In the genomic region with DNA sequence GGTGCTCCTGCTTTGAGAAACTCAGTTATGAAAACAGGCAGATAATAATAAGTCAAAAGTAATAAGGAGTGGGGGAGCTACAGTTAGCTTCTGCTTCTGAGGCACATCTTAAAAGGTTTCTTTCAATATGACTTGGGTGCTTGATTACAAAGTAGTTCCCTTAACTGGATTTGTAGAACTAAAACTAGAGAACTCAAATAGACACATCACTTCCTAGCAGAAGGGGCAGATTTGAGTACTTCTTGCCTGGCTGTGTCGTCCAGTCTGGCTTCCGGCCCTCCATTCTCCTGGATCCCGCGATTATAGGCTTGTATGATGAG, we compare ENCODE assay signal across 8 mouse cellular contexts. TPM values are rescaled to one million over a fixed set of nuclear protein-coding genes. Genes with fewer than 3 reads are reported as not detected.
DNase-seq lines count a peak whose midpoint lies in the region; ATAC-seq and TF ChIP-seq lines count a peak whose summit lies in the region.

No protein-coding gene starts in this region.

- ATAC-seq in hindbrain, embryonic 13.5 days (ENCODE audit: low FRiP score): no peak

- TF ChIP-seq POLR2A in ES-Bruce4 (IDR thresholded peaks at IDR 0.05; ENCODE audit: insufficient read depth, low read length): no peak

- H3K4me3 ChIP-seq in heart, embryonic 10.5 days: peak overlapping the region; percentile 71
- peak overlapping the region; percentile 6; the same call in 1 of the 2 replicates for H3K4me3 ChIP-seq in ES-Bruce4 (ENCODE audit: low read depth, low read length)
- H3K4me3 ChIP-seq in hindbrain, embryonic 13.5 days: peak overlapping the region; percentile 58
- peak overlapping the region; percentile 71 for H3K4me3 ChIP-seq in midbrain, embryonic 10.5 days

- H3K27me3 ChIP-seq in heart, embryonic 10.5 days (ENCODE audit: insufficient read depth, poor library complexity, severe bottlenecking): peaks cover 20% of the 10 kb centered on the region; the same call in 1 of the 2 replicates
- H3K27me3 ChIP-seq in ES-Bruce4 (ENCODE audit: control insufficient read depth, insufficient read depth, low read length, poor library complexity, severe bottlenecking): peaks cover 8% of the 10 kb centered on the region
- peaks cover 11% of the 10 kb centered on the region for H3K27me3 ChIP-seq in hindbrain, embryonic 13.5 days
- H3K27me3 ChIP-seq in midbrain, embryonic 10.5 days (ENCODE audit: low read depth, poor library complexity, severe bottlenecking): peaks cover 31% of the 10 kb centered on the region

- 79% methylated on average over 4 of the region's 4 CpGs for whole genome bisulfite sequencing in heart, embryonic 10.5 days
- 90% methylated on average over 4 of the region's 4 CpGs for WGBS in hindbrain, embryonic 13.5 days
- 87% methylated on average over 4 of the region's 4 CpGs for WGBS in midbrain, embryonic 10.5 days

- H3K27ac ChIP-seq in heart, embryonic 10.5 days: no peak overlapping the region
- H3K27ac ChIP-seq in ES-Bruce4 (ENCODE audit: insufficient read depth, low read length): no peak overlapping the region
- H3K27ac ChIP-seq in hindbrain, embryonic 13.5 days: no peak overlapping the region
- H3K27ac ChIP-seq in midbrain, embryonic 10.5 days (replicated peaks): peak overlapping the region; percentile 83; the same call in 1 of the 2 replicates

- H3K4me1 ChIP-seq in heart, embryonic 10.5 days: peaks cover 7% of the 10 kb centered on the region; the same call in 1 of the 2 replicates
- H3K4me1 ChIP-seq in ES-Bruce4 (ENCODE audit: control insufficient read depth, insufficient read depth, low read length): no peaks in the 10 kb centered on the region
- H3K4me1 ChIP-seq in hindbrain, embryonic 13.5 days (replicated peaks): no peaks in the 10 kb centered on the region; the same call in 1 of the 2 replicates
- peaks cover 13% of the 10 kb centered on the region for H3K4me1 ChIP-seq in midbrain, embryonic 10.5 days

- peak overlapping the region; percentile 4; the same call in 1 of the 2 replicates for H3K9ac ChIP-seq in ES-Bruce4 (ENCODE audit: low read depth, poor library complexity, severe bottlenecking)
- no peak overlapping the region for H3K9ac ChIP-seq in hindbrain, embryonic 13.5 days

- no peak for TF ChIP-seq EP300 in ES-Bruce4 (IDR thresholded peaks at IDR 0.05; ENCODE audit: insufficient read depth, low read depth, low read length)

- H3K9me3 ChIP-seq in heart, embryonic 10.5 days: no peaks in the 10 kb centered on the region
- H3K9me3 ChIP-seq in ES-Bruce4 (replicated peaks; ENCODE audit: control insufficient read depth, insufficient read depth, low read length, poor library complexity, severe bottlenecking): no peaks in the 10 kb centered on the region
- H3K9me3 ChIP-seq in hindbrain, embryonic 13.5 days: no peaks in the 10 kb centered on the region
- no peaks in the 10 kb centered on the region for H3K9me3 ChIP-seq in midbrain, embryonic 10.5 days (replicated peaks)

- no peaks in the 10 kb centered on the region for H3K36me3 ChIP-seq in heart, embryonic 10.5 days
- no peaks in the 10 kb centered on the region for H3K36me3 ChIP-seq in ES-Bruce4 (ENCODE audit: control insufficient read depth, insufficient read depth, low read length, poor library complexity, severe bottlenecking)
- H3K36me3 ChIP-seq in hindbrain, embryonic 13.5 days: no peaks in the 10 kb centered on the region
- H3K36me3 ChIP-seq in midbrain, embryonic 10.5 days: no peaks in the 10 kb centered on the region

- no peak for TF ChIP-seq CTCF in ES-Bruce4 (IDR thresholded peaks at IDR 0.05; ENCODE audit: low read depth, low read length)

- peak overlapping the region; percentile 83 for H3K4me2 ChIP-seq in hindbrain, embryonic 13.5 days

- DNase-seq in heart, embryonic 10.5 days (ENCODE audit: low spot score): no peak
- DNase-seq in heart, adult 18-20 months: no peak
- DNase-seq in midbrain, embryonic 10.5 days (ENCODE audit: low spot score): no peak
- DNase-seq in c-Kit-positive CD71-positive TER-119-positive erythroid progenitor cells, embryonic 14.5 days (ENCODE audit: low spot score): no peak
- no peak for DNase-seq in testis, postnatal 10 days (ENCODE audit: low spot score)
- DNase-seq in urinary bladder, adult 18-20 months (ENCODE audit: low spot score in 2 of 2): no peak

RNA-seq across cellular contexts. Expression of a gene that starts 0.5 kb away (rescaled TPM):
- polyA plus RNA-seq in heart, embryonic 10.5 days (2016; fragmentation: Nextera tagmentation; extraction: Ambion mirVana): 19.3 and 30.1 TPM in 2 replicates
- 1 to 10 TPM; 3.1 to 3.2 TPM for total RNA-seq in heart, adult 18-20 months (2021)
- polyA plus RNA-seq in ES-Bruce4 (2011; ENCODE audit: insufficient read depth, insufficient read length, low read depth, missing spikeins): 4.2 and 5.9 TPM in 2 replicates
- polyA plus RNA-seq in hindbrain, embryonic 13.5 days (2015; fragmentation: Nextera tagmentation; extraction: Ambion mirVana): 26.8 and 27.3 TPM in 2 replicates
- 20.5 and 21.5 TPM in 2 replicates for polyA plus RNA-seq in midbrain, embryonic 10.5 days (2016; fragmentation: Nextera tagmentation; extraction: Ambion mirVana)

RNA-seq across cellular contexts. Expression of a gene that starts 25.2 kb away (rescaled TPM):
- polyA plus RNA-seq in heart, embryonic 10.5 days (2016; fragmentation: Nextera tagmentation; extraction: Ambion mirVana): not detected in 2 replicates
- total RNA-seq in heart, adult 18-20 months (2021): under 1 TPM; 0.41 to 0.60 TPM
- polyA plus RNA-seq in ES-Bruce4 (2011; ENCODE audit: insufficient read depth, insufficient read length, low read depth, missing spikeins): 15.8 and 16.3 TPM in 2 replicates
- polyA plus RNA-seq in hindbrain, embryonic 13.5 days (2015; fragmentation: Nextera tagmentation; extraction: Ambion mirVana): 0.66 TPM in 1 of 2 replicates, not detected in the other
- polyA plus RNA-seq in midbrain, embryonic 10.5 days (2016; fragmentation: Nextera tagmentation; extraction: Ambion mirVana): 0.35 and 0.41 TPM in 2 replicates

Comparison
In these comparisons a context has a peak if more than half of its experiments do, and no peak if none do; other contexts are left out.
1. H3K4me3 ChIP-seq: peak in every context shown above with its lines; median percentile 71 in heart, embryonic 10.5 days; 71 in midbrain, embryonic 10.5 days; 58 in hindbrain, embryonic 13.5 days; 6 in ES-Bruce4.
2. RNA of a gene that starts 25.2 kb away (polyA plus RNA-seq): 15.8 to 16.3 TPM in ES-Bruce4; 0.35 to 0.41 TPM in midbrain, embryonic 10.5 days, 0.66 TPM in hindbrain, embryonic 13.5 days and not detected in heart, embryonic 10.5 days; every median in the first group is over 10 times any median in the second.